Mouse (Mus musculus): Measurements from ENCODE around the gene Ctcf.
A peak's percentile ranks its signal among the peaks of the same experiment; 100 is the strongest.

Ctcf gene

DNA sequence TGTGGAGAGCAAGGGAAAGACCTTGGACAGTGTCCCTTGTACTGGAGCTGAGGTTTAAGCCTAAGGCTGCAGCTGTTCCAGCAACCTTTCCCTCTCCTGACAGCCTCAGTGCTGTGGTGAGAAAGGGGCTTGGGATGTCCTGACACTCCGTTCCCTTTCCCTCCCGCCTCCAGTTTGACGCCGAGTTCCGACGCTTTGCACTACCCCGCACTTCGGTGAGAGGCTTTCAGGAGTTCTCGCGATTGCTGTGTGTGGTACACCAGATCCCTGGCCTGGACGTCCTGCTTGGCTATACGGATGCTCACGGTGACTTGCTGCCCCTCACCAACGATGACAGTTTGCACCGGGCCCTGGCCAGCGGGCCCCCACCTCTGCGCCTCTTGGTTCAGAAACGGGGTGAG is 65.6 kb downstream of the Ctcf start:
- DNase-seq, result peak; percentile 46 to 57

DNA sequence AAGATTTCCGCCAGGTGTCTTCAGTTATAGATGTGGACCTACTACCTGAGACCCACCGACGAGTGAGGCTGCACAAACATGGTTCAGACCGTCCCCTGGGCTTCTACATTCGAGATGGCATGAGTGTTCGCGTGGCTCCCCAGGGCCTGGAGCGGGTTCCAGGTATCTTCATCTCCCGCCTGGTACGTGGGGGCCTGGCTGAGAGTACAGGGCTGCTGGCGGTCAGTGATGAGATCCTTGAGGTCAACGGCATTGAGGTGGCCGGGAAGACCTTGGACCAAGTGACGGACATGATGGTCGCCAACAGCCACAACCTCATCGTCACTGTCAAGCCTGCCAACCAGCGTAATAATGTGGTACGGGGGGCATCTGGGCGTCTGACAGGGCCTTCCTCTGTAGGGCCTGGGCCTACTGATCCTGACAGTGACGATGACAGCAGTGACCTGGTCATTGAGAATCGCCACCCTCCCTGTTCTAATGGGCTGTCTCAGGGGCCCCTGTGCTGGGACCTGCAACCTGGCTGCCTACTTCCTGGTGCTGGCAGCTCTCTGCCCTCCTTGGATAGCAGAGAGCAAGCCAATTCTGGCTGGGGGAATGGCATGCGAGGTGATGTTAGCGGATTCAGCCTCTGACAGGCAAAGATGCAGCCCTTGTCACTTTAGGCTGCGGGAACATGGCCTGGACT is 66.5 kb downstream of the Ctcf start:
- DNase-seq, result peak; percentile 38 to 46

DNA sequence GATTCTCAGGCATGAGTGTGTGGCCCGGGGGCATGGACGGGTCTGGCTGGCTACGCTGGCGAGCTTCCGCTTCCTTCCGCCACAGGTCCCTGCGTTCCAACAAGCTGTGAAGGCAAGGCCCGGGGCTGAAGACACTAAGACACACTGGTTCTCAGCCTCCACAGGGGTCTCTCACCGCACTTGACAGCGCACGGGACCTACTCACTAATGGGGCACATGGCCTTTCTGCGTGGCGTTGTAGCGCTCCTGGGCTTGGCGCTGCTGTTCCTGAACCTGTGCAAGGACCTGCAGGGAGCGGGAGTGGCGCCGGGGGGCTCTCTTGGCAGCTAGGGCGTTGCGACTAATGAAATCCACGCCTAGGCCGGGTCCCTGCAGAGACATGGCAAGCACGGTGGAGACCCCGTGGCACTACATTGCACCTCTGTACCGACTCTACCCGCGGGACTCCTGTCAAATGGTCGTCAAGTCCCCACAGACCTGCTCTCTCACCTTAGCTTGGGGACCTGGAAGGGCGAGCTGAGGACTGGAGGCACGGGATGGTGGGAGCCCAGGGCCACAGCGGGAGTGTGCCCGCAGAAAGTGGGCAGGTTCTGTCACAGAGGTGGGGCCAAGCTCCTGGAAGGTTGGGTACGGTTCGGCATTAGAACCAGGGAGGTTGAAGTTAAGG is 67.9 kb downstream of the Ctcf start:
- peak; percentile 64 to 67 for DNase-seq

DNA sequence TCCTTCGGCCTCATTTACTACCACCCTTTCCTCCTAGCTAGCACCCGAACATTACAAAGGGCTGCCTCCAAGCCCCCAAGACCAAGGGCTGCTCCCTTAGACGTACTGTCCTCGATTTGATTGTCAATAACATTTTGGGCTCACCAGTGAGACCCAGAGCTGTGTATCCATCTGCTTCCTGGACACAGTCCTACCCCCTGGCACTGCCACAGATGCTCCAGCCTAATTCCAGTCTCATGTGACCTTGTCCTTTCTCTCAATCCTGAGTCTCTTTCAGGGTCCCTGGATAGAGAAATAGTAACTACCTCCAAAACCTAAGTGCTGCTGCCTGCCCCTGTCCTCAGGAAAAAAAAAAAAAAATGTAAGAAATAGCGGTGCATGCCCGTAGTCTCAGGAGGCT is 68.6 kb downstream of the Ctcf start:
- peak; percentile 91 to 93 for DNase-seq

DNA sequence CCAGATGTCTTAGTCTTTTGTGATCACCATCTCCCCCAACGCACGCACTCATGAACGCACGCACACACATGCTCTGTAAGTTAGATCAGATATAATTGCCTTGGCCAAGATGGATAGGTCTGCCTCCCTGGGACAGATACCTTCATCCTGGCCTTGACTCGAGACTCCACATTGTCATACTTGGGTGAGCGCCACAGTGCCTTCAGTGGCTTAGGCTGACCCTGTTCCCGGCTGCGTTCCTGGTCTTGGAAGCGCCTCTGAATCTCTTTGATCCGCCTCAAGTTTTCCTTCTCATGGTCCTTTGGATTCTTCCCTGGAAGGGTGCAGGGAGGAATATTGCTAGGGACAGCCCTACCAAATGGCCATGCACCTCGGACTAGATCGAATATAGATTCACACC is 70.1 kb downstream of the Ctcf start:
- peak; percentile 48 to 53 for DNase-seq

DNA sequence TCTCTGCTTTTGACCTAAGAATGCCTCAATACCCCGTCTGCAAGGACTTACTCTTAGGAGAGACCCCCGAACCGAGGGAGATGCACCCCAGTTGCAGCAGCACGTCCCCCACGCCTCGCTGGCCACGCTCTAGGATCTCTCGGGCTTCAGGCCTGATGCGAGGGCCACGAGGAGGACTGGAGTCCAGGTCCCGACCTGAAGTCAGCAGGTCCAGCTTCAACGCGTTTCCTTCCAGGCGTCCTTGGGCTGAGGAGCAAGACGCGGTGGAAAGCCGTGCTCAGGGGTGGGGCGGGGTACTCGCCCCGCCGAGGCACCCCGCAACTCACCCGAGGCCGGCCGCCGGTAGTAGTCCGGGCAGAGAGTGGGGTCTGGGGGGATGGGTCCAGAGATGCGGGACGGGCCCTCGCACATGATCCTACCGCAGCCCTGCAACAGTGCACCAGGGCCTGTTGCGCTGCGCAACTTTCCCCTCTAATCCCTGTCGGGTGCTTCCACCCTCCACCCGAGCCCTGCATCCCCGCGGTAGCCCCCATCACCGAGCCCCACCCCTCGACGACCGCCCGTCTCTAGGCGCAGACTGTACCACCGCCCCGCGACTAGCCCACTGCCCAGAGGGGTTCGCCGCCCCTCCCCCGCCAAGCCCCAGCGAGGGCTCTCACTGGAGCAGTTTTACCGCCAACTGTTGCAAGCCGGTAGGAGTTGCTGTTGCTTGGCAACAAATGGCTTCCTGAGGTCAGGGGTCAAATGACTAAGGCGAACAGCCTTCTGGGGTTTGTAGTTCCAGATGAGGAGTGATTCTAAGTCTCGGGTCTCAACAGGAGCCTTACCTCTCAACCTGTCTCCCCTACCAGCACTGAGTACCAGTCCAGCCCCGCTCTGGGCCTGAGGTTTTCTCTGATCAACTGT is 71.4 kb downstream of the Ctcf start, which contains the start of the genes 4933405L10Rik and Enkd1:
Gene 4933405L10Rik (plus strand): TSS at position 158 of the 906 bp plus-strand sequence.
Gene Enkd1 (minus strand): TSS at position 713 of the 906 bp plus-strand sequence.
- peak; percentile 93 to 95 for DNase-seq

DNA sequence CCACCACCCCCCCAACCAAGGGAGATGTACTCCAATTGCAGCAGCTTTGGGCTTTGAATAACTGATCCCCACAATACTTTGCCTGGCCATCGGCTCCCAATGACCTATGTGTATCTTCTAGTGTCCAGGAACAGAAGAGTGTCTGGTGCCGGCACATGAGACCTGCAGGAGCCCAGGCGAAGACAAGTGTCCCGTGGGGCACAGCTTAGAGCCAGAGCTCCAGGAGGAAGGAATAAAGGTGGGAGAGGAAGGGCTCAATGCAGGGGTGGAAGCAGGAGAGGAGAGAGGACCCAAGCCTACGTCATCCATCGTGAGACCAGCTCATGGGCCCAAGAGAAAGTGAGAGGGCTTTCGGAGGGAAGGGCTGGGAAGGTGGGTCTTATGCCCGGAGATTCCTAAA is 72.3 kb downstream of the Ctcf start:
- DNase-seq, result no peak

DNA sequence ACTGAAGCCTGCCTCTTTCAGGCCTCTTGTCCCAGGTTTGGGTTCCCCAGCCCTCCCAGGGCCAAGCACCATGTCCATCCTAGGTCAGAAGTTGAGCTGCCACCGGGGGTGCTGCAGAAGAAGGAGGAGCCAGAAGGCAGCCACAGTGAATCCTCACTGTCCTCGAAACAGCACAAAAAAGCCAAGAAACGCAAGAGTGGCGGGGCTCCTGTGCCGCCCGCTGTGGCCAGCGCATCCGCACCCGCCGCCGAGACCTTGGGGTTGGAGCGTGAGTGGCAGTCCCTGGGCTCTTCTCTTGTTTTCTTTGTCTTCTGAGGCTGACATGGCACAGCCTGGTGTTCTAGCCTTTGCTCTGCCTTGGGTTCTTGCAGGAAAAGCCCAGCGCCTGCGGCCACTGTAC is 72.9 kb downstream of the Ctcf start:
- no peak for DNase-seq

DNA sequence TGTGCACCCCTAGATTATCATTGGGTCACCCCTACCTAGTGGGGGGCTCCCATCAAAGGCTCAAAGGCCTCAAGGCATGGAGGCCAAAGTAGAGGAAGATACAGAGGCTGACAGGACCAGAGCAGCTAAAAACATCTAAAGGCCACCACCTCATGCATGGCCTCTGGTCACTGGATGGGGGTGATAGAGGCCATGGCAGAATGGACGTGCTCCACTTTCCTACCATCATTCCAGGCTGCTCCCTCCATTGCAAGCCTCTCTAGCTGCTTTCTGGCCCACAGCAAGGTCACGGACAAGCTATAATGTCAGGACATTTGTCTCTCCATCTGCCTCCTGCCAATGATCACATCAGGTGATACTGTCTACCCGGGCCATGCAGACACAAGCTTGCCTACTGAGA is 75.9 kb downstream of the Ctcf start:
- DNase-seq, result no peak

DNA sequence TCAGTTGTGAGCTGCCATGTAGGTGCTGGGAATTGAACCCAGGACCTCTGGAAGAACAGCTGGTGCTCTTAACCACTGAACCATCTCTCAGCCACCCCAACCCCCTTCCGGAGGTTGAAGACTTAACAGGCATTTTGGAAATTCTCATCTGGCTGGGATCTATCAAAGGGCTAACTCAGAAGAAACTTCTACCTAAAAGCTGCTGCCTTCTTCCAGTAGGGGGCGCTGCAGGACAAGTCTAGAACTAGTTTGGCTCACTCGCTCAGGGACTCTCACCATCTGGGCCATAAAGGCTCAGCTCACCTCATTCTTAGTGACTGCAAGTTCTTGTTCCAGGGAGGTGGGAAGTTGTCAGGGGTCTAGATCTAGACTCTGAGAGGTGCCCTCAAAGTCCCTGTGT is 77.8 kb downstream of the Ctcf start:
- DNase-seq, result peak; percentile 95 to 98

DNA sequence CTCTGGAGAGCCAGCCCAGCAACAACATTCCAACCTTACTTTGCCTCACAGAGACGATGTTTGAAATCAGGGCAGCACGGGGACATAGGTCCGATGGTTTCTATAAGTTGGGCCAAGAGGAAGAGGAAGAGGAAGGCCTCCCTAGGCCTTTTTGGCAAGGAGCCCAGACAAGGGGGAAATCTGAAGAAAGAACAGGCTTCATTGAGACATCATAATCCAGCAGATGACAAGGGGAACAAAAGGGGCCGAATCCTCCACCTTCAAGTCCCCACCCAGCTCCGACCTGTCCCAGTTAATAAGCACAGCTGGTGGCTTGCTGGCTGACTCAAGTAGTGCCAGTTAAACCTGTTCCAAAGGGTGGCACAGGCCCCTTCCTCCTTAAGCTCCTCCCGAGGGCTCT is 78.7 kb downstream of the Ctcf start:
- no peak for DNase-seq

DNA sequence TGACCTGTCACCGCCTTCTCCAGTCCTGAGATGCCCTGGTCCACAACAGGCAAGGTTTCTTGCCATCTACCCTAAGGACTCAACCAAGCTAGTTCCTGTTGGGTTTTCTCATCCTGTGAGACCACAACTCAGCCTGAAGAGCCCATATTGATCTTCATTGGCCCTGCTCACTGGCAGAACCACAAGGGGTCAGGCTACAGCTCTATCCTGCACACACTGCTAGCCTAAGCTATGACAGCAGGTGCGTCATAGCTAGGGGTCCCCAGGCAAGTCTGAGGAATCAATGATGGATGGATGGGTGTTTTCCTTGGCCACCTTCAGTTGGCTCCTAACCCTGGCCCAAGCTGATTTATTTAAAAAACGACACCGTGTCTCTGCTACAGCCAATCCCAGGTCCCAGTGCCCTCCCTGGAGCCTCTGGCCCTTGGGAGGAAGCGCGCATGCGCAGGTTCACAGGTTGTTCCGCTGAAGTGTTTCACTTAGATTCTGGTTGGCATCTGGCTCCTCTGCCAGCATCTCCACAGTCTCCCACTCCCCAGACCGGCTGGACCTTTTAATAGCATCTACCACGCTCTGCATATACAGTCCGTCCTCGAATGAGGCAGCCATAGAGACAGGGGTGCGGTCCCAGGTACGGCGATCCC is 80.1 kb downstream of the Ctcf start:
- no peak for DNase-seq

DNA sequence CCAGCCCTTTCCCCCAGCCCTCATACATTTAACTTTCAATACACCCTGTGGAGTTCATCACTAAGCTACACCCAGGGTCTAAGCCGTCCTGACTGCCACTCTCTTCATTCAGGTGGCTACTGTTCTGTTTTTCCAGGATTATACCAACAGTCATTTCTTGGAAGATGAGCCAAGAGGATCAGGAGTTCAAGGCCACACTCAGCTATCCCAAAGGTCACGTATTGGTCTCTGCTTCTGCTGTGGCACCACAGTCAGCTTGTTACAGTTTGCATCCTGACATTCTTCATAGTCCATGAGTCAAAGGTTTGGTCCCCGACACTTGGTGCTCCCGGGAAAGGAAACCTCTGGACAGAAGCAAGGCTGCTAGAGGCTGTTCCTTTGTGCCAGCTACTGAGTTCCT is 83.3 kb downstream of the Ctcf start:
- no peak for DNase-seq

DNA sequence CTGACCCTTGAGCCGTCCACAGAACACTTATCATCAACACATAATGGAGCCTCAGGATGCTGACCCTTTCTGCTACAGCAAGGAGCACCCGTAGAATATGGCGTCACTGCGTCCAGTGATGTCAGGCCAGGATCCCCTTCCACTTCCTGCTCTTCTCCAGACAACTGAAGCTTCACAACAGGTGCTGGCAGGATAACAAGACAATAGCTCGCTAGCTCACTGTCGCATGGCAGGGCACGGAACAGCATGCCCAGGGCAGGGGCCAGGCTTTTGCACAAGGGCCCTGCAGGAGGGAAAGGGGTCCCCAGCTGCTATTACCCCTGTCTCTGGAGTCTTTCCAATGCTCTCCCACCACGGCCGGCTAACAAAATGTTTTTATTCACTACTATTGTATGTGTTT is 86.5 kb downstream of the Ctcf start:
- peak; percentile 61 to 70 for DNase-seq

DNA sequence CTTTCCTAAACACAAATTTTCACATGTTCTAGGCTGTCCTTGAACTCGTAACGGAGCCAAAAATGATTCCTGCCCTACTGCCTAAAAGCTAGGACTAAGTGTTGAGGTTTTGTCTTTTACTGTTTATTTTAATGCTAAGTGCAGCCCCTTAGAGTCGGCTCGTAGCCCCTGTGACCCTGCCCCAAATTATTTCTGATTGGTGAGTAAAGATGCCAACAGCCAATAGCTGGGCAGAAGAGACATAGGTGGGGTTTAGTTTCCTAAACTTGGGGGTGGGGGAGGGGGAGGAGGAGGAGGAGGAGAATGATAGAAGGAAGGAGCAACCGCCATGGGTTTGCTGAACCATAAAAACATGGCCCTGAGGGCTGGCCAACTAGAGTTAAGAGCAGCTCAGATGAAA is 89.4 kb downstream of the Ctcf start:
- no peak for DNase-seq

DNA sequence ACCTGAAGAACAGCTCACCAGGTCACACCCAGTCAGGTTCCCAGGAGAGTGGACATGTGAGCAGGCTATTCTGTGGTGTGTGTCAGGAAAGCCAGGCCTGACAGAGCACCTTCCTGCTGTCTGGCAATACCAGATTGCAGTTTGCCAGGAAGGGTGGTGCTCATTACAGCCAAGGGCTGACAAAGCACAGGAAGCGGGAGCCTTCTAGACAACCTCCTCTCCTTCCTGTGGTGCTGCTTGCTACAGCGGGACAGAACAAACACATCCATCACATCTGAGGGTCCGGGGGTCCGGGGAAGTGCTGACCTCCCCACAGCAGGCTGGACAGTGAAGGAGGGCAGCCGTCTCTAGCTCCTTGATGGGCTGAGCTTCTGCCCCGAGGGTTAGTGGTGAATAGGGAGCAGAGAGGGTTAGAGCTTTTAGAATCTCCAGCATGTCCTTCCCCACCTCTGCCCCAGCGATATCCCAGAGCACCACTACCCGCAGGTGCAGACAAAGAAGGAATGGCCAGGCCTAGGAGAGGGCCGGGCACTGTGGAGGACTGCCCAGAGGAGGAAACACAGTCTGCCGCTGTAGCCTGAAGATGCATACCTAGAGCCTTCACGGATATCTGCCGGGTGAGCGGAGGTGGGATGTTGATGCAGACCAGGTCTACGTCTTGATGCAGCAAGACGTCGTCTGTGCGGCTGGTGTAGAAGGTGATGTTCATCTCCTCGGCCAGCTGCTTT is 91.2 kb downstream of the Ctcf start:
- no peak for DNase-seq

DNA sequence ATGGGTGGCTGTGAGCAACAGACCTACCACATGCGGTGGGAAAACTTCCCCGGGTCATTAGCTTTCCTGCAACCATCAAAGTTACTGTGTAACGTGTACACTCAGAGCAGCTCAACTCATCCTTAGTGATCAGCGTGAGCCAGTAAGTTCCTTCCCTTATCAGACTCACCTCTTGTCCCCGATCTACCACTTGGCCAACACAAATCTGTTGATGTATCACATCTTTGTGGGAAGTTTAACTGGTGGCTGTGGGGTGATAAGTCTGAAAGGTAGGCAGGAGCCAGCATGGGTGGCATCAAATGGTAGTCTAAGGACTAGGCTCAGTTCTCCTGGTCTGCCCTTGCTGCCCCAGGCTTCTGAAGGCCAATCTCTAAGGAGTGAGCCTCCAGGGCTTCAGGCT is 95.8 kb downstream of the Ctcf start:
- no peak for DNase-seq

Data from cerebellum, postnatal 10 days (tissue).